Mouse (Mus musculus) midbrain, embryonic 16.5 days (tissue): ENCODE measurements around the gene Nkd1. TPM values are rescaled to one million over a fixed set of nuclear protein-coding genes. Genes with fewer than 3 reads are reported as not detected.

Source experiments
- ATAC-seq: fragments of 200-750 bp; cut with Nextera tagmentation; 2 replicates; pipeline ENCODE4 v1.8.0; 2017; ENCODE audit warnings: moderate TSS enrichment
- H3K27ac ChIP-seq: fragments of 300-500 bp; sonication (generic); 2 replicates; pipeline ENCODE4 v1.5.1; 2014; ENCODE audit warnings: mild to moderate bottlenecking, low read length, mixed read lengths
- H3K27me3 ChIP-seq: fragments of 300-500 bp; sonication (generic); 2 replicates; pipeline ENCODE4 v1.6.1; 2014; ENCODE audit warnings: low read depth, low read length, mixed read lengths; ENCODE audit not compliant: control insufficient read depth, insufficient read depth
- H3K36me3 ChIP-seq: fragments of 300-500 bp; sonication (generic); 2 replicates; pipeline ENCODE4 v1.6.1; 2014; ENCODE audit warnings: mild to moderate bottlenecking, low read length, moderate library complexity, mixed read lengths; ENCODE audit not compliant: control insufficient read depth, insufficient read depth
- H3K4me1 ChIP-seq: fragments of 300-500 bp; sonication (generic); 2 replicates; pipeline ENCODE4 v1.6.1; 2014; ENCODE audit warnings: mild to moderate bottlenecking, low read length, mixed read lengths; ENCODE audit not compliant: control insufficient read depth, insufficient read depth
- H3K4me2 ChIP-seq: fragments of 300-500 bp; sonication (generic); 2 replicates; pipeline ENCODE4 v1.6.1; 2014; ENCODE audit warnings: mild to moderate bottlenecking, low read length, mixed read lengths
- H3K4me3 ChIP-seq: fragments of 300-500 bp; sonication (generic); 2 replicates; pipeline ENCODE4 v1.5.1; 2014; ENCODE audit warnings: low read depth, mild to moderate bottlenecking, low read length, moderate library complexity, mixed read lengths
- H3K9ac ChIP-seq: fragments of 300-500 bp; sonication (generic); 2 replicates; pipeline ENCODE4 v1.6.1; 2014; ENCODE audit warnings: low read depth, low read length, mixed read lengths
- H3K9me3 ChIP-seq: fragments of 300-500 bp; sonication (generic); replicated peaks from 2 replicates; pipeline ENCODE4 v1.6.1; 2014; ENCODE audit warnings: mild to moderate bottlenecking, low read length, mixed read lengths; ENCODE audit not compliant: control insufficient read depth, poor library complexity, severe bottlenecking
- WGBS: fragments of 180-500 bp; shearing (Covaris S2); extraction: QIAGEN DNeasy Blood & Tissue Kit; methylation state at CpG from one replicate; pipeline ENCODE4 v1.1.7; 2014; 5-methylcytosine and 5-hydroxymethylcytosine counted together
- polyA plus RNA-seq: library from polyadenylated mRNA; unstranded; fragments of >200 nt; fragmentation: Nextera tagmentation; extraction: Ambion mirVana; gene quantifications from 2 replicates; pipeline ENCODE4 v1.2.1, GENCODE M21; 2015

Nkd1 gene
- polyA plus RNA-seq, 1 experiment from 2014 or later: 53.9 TPM

GRCm38 (mm10) chr8:88518047-88518446 lies 3.1 kb upstream of the Nkd1 start:
- no peak overlapping the region for H3K9ac ChIP-seq
- no peaks in the 10 kb centered on the region for H3K36me3 ChIP-seq
- no peak for ATAC-seq
- H3K9me3 ChIP-seq: no peaks in the 10 kb centered on the region
- H3K27ac ChIP-seq: no peak overlapping the region
- 48% methylated on average over 9 of the region's 9 CpGs for WGBS
- H3K4me2 ChIP-seq: no peak overlapping the region
- no peaks in the 10 kb centered on the region for H3K27me3 ChIP-seq
- H3K4me1 ChIP-seq: peaks cover 16% of the 10 kb centered on the region
- H3K4me3 ChIP-seq: no peak overlapping the region

GRCm38 (mm10) chr8:88520381-88520780 lies 773 bp upstream of the Nkd1 start:
- Histone ChIP-seq H3K9me3 (no peaks in the 10 kb centered on the region), H3K9ac (no peak overlapping the region), H3K4me2 (peak overlapping the region; percentile 95), H3K4me1 (peaks cover 30% of the 10 kb centered on the region), H3K4me3 (no peak overlapping the region), H3K27me3 (no peaks in the 10 kb centered on the region), H3K27ac (no peak overlapping the region), H3K36me3 (no peaks in the 10 kb centered on the region)
- 19% methylated on average over 13 of the region's 13 CpGs for WGBS
- no peak for ATAC-seq

GRCm38 (mm10) chr8:88521541-88522414 lies 624 bp downstream of the Nkd1 start:
- H3K4me3 ChIP-seq: peak overlapping the region; percentile 65
- peak overlapping the region; percentile 95 for H3K4me2 ChIP-seq
- no peaks in the 10 kb centered on the region for H3K9me3 ChIP-seq
- ATAC-seq: peak; percentile 16; the same call in 1 of the 2 replicates
- peaks cover 34% of the 10 kb centered on the region for H3K4me1 ChIP-seq
- peak overlapping the region; percentile 73 for H3K9ac ChIP-seq
- no peaks in the 10 kb centered on the region for H3K36me3 ChIP-seq
- no peaks in the 10 kb centered on the region for H3K27me3 ChIP-seq
- peak overlapping the region; percentile 45; the same call in 1 of the 2 replicates for H3K27ac ChIP-seq
- under 1% methylated on average over 44 of the region's 65 CpGs for WGBS

GRCm38 (mm10) chr8:88522433-88523030 lies 1.4 kb downstream of the Nkd1 start:
- Histone ChIP-seq H3K4me3 (peak overlapping the region; percentile 65), H3K27me3 (no peaks in the 10 kb centered on the region), H3K4me2 (peak overlapping the region; percentile 95), H3K9me3 (no peaks in the 10 kb centered on the region), H3K4me1 (peaks cover 34% of the 10 kb centered on the region), H3K27ac (no peak overlapping the region), H3K36me3 (no peaks in the 10 kb centered on the region), H3K9ac (peak overlapping the region; percentile 73)
- no peak for ATAC-seq
- 19% methylated on average over 5 of the region's 5 CpGs for WGBS

GRCm38 (mm10) chr8:88523621-88524020 lies 2.5 kb downstream of the Nkd1 start:
- Histone ChIP-seq H3K36me3 (no peaks in the 10 kb centered on the region), H3K27ac (no peak overlapping the region), H3K9me3 (no peaks in the 10 kb centered on the region), H3K9ac (0 out of 2 replicates have a peak overlapping the region, but pooled peaks have one; percentile 20), H3K4me2 (peak overlapping the region; percentile 95), H3K4me1 (peaks cover 30% of the 10 kb centered on the region), H3K27me3 (no peaks in the 10 kb centered on the region), H3K4me3 (peak overlapping the region; percentile 65)
- no peak for ATAC-seq
- WGBS: 13% methylated on average over 4 of the region's 4 CpGs

GRCm38 (mm10) chr8:88524132-88524531 lies 3.0 kb downstream of the Nkd1 start:
- Histone ChIP-seq H3K27me3 (no peaks in the 10 kb centered on the region), H3K36me3 (no peaks in the 10 kb centered on the region), H3K9me3 (no peaks in the 10 kb centered on the region), H3K9ac (0 out of 2 replicates have a peak overlapping the region, but pooled peaks have one; percentile 20), H3K4me1 (peaks cover 30% of the 10 kb centered on the region), H3K4me2 (peak overlapping the region; percentile 95), H3K4me3 (peak overlapping the region; percentile 65), H3K27ac (no peak overlapping the region)
- 12% methylated on average over 4 of the region's 4 CpGs for WGBS
- no peak for ATAC-seq

GRCm38 (mm10) chr8:88524851-88525250 lies 3.7 kb downstream of the Nkd1 start:
- Histone ChIP-seq H3K36me3 (no peaks in the 10 kb centered on the region), H3K9ac (no peak overlapping the region), H3K4me2 (no peak overlapping the region; the same call in 1 of the 2 replicates), H3K4me1 (peaks cover 30% of the 10 kb centered on the region), H3K27me3 (no peaks in the 10 kb centered on the region), H3K27ac (no peak overlapping the region), H3K9me3 (no peaks in the 10 kb centered on the region), H3K4me3 (no peak overlapping the region)
- 69% methylated on average over 7 of the region's 7 CpGs for WGBS
- no peak for ATAC-seq

GRCm38 (mm10) chr8:88526296-88526695 lies 5.1 kb downstream of the Nkd1 start:
- WGBS: 69% methylated on average over 5 of the region's 5 CpGs
- no peak overlapping the region for H3K4me2 ChIP-seq

GRCm38 (mm10) chr8:88528186-88528585 lies 7.0 kb downstream of the Nkd1 start:
- Histone ChIP-seq H3K9me3 (no peaks in the 10 kb centered on the region), H3K4me1 (peaks cover 17% of the 10 kb centered on the region), H3K9ac (no peak overlapping the region), H3K36me3 (no peaks in the 10 kb centered on the region), H3K27me3 (no peaks in the 10 kb centered on the region), H3K4me3 (no peak overlapping the region), H3K27ac (no peak overlapping the region), H3K4me2 (no peak overlapping the region)
- 81% methylated on average over 9 of the region's 9 CpGs for WGBS
- ATAC-seq: no peak

More at GRCm38 (mm10) chr8:88526296-88526695, 5.1 kb downstream of the Nkd1 start:
- Histone ChIP-seq H3K27me3 (no peaks in the 10 kb centered on the region), H3K36me3 (no peaks in the 10 kb centered on the region), H3K4me1 (peaks cover 30% of the 10 kb centered on the region), H3K9ac (no peak overlapping the region), H3K4me3 (no peak overlapping the region), H3K27ac (no peak overlapping the region), H3K9me3 (no peaks in the 10 kb centered on the region)
- ATAC-seq: no peak
